Mouse (Mus musculus): ENCODE measurements around the gene Tex22.

The Tex22 gene

DNA sequence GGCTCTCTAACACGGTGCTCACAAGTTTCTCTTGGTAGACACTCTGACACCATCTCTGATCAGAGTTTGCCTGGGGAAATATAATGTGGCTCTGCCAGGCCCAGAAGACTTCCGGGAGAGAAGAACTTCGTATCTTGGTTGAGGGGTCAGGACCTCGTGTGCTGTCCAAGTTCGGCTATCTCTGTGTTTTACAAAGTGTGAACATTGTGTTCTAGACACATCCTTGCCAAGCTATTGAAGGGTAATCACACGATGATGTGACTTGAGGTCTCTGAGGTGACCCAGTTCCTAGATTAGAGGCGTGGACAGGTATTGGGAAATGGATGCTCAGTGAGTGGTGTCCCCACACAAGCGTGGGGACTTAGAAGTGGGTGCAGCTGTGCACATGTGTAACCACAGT, 18.2 kb upstream of the Tex22 start:
- in situ Hi-C loops (cut with MseI, MboI) = no loop called here

GRCm38 (mm10) chr12:113060178-113060577, 14.1 kb upstream of the Tex22 start:
- in situ Hi-C loops (cut with MseI, MboI) = no loop called here

- in situ Hi-C loops (cut with MseI, MboI) = no loop called here
Measured at GRCm38 (mm10) chr12:113061606-113062005, 12.7 kb upstream of the Tex22 start.

DNA sequence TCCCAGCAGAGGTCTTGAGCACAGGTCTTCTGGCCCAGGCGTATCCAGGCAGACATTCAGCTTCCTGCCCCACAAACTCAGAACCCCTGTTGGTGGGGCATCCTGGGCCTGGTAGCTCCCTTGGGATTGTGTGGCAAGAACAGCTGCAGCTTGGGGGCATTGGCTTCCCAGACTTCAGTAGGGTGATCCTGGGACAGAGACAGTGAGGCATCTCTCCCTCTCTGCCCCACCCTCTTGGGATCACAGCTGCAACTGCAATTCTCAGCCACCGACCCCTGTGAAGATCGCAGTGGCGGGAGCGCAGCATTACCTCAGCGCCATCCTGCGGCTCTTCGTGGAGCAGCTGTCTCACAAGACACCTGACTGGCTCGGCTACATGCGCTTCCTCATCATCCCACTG, 12.1 kb upstream of the Tex22 start:
- in situ Hi-C loops (cut with MseI, MboI) = no loop called here

- in situ Hi-C loops (cut with MseI, MboI) = no loop called here
Measured at GRCm38 (mm10) chr12:113063700-113064099, 10.6 kb upstream of the Tex22 start.

GRCm38 (mm10) chr12:113068002-113068401, 6.3 kb upstream of the Tex22 start:
- in situ Hi-C loops (cut with MseI, MboI) = no loop called here

GRCm38 (mm10) chr12:113069389-113069788, 4.9 kb upstream of the Tex22 start:
- in situ Hi-C loops (cut with MseI, MboI) = no loop called here

DNA sequence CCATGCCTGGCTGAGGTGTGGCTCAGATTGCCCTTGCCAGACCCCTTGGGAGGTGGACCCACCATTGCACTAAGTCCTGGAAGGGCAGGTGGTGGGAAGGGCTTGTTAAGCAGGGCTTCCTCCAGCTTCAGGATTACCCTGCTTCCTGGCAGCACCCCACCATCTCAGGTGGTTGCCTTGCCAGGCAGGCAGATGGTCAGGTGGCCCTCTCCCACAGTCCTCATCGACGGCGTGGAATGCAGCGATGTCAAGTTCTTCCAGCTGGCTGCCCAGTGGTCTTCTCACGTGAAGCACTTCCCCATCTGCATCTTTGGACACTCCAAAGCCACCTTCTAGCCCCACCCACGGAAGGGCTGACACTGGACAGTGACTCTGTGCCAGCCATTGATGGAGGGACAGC, 3.0 kb upstream of the Tex22 start:
- in situ Hi-C loops (cut with MseI, MboI) = no loop called here

DNA sequence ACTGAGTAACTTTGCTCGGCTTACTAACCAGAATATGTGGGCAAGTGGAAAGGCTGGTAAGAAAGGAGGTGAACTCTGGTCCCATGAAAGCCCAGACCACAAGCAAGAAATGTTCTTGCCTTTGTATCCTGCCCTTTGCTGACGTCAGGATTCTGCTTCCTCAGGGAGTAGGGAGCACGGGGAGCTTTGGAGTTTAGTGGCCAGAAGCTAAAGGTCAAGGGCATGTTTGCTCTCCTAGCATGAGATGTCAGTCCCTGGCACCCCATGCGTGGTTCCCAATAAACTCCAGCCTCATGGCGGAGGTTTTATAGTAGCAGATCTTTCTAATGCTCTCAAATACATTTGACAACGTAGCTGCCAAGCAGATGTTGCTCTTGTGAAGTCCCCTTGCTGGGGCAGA, 2.5 kb upstream of the Tex22 start:
- in situ Hi-C loops (cut with MseI, MboI) = no loop called here

DNA sequence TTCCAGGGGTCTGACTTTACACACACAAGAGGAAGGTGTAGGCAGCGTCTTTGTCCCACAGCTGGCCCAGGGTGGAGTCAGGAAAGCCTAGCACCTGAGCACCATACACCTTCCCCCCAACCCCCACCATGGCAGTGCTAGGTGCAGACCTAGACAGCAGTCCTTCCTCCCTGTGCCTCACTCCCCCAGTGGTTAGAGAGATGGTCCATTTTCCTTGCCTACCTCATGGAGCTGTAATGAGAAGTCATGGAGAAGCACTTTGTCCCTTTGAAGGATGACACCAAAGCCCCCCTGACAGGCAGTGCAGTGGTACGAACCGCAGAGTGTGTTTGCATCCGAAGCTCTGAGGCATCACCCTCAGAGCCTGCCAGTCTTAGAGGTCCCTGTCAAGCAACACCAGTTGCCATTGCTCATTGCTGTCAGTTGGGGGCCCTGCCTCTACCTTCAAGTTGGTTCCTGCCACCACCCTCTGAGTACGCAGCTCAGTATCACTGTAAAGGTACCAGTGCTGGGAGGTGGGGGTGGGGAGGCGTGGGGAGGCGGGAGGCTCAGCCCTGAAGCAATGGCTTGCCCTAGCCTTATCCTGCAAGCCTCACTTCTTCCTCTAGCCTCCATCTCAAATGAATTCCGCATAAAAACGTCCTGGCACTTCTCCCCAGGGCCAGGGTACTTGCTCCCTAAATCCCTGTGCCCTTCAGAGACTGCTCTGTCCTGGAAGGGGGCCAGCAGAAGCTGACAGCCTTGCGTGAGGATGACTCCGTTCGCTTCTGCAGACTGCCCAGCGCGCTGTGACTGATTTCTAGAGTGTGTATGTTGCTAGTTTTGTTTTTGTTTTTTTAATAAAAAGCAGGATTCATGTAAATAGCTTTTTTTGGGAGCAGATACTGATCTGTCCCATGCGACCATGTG, 628 bp upstream of the Tex22 start:
- in situ Hi-C loops (cut with MseI, MboI) = no loop called here

- in situ Hi-C loops (cut with MseI, MboI) = no loop called here
Measured at GRCm38 (mm10) chr12:113075063-113075454, 757 bp downstream of the Tex22 start.

DNA sequence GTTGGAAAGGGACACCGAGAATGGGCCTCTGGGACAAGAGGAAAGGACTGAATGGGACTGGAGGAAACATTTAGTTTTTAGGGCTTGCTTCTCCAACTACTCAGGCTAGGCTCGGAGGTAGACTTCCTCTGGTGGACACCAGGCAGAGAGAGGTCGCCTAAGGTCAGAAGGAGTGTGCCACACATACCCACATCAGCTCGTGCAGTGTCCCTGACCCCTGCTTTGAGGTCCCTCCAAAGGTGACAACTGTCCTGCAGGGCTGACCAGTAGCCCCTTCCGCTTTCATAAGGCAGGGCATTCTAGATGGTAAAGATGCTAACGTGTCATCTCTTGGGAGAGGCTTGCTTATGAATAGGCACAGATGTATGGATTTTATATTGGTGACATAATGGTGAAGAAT, 1.2 kb downstream of the Tex22 start:
- in situ Hi-C loops (cut with MseI, MboI) = no loop called here

GRCm38 (mm10) chr12:113087276-113087675, 13.0 kb downstream of the Tex22 start:
- in situ Hi-C loops (cut with MseI, MboI) = no loop called here

DNA sequence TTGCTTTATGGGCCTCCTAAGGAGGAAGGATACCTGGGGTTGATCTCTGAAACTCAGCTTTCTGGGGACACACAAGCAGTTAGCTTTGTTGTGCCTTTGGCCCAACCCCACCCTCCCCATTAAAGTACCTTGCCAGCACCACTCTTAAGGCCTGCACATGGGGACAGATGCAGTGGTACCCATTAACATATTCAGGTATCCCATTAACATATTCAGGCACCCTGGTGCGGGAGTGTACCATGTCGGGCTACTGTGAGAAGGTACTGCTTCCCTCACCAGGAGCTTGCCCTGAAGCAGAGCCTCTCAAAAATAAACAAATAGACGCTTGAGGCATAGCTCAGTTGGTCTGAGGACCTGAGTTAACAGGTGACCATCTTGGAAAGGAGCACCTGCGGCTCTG, 13.7 kb downstream of the Tex22 start:
- in situ Hi-C loops (cut with MseI, MboI) = no loop called here

DNA sequence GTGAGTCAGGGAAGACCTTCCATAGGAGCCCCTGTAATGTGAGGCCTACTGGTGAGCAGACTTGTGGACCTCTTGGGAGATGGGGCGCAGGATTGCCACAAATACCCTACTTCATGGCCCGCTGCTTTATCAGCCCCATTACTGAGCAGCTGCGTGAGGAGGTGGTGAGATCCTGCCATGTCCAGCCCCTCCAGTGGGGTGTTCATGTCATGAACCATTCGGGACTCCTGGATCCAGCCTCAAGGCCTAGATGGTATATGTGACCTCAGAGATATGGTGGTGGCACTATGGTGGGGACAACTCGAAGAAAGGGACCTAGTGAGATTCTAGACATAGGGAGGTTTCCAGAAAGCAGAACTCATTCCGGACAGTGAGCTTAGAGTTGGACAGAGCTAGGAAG, 14.8 kb downstream of the Tex22 start:
- in situ Hi-C loops (cut with MseI, MboI) = no loop called here

GRCm38 (mm10) chr12:113090053-113090452, 15.8 kb downstream of the Tex22 start:
- in situ Hi-C loops (cut with MseI, MboI) = no loop called here

DNA sequence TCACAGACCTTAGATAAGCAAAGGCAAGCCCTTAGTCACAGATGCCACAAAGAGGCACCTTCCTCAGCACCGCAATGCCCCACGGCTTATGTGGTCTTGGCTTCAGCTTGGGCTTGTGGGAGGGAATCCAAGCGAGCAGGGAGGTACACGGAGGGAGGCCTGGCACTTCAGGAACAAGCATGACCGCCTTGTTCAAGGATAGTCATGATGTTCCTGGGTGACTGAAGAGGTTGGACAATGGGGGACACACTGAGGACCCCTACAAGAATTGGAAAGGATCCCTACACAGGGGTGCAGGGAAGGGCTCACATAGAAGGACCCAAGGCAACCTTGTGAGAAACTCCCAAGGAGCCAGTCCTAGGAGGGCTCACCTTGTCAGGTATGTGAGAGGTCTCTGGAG, 22.7 kb downstream of the Tex22 start:
- in situ Hi-C loops (cut with MseI, MboI) = no loop called here

DNA sequence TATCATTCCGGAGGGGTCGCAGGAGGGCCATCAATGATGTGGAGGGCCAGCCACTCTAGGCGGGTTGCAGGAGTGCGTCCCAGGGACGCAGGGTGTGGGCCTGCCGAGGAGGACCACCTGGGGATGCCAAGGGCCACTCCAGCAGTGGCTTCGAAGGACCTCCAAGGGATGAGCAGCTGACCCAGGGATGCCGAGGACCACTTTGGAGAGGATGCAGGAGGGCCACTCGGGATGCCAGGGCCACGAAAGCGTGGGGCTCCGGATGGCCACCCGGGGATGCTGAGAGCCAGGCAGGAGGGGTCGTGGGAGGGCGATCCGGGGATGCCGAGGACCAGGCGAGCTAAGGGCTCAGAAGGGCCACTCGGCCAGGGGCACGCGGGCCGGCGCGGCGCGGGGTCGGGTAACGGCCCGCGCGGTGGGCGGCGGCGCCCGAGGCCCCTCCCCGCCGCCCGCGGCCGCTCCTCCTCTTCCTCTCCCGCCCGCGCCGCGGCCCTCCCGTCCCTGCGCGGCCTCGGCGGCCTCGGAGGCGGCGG, 23.5 kb downstream of the Tex22 start, which contains the start of gene Mta1:
Mta1 (plus strand) TSS at position 530 of the 533 bp plus-strand sequence.
- in situ Hi-C loops (cut with MseI, MboI) = no loop called here

GRCm38 (mm10) chr12:113098530-113099151, 24.3 kb downstream of the Tex22 start:
- in situ Hi-C loops (cut with MseI, MboI) = no loop called here

GRCm38 (mm10) chr12:113099470-113100237, 25.4 kb downstream of the Tex22 start:
- in situ Hi-C loops (cut with MseI, MboI) = no loop called here

DNA sequence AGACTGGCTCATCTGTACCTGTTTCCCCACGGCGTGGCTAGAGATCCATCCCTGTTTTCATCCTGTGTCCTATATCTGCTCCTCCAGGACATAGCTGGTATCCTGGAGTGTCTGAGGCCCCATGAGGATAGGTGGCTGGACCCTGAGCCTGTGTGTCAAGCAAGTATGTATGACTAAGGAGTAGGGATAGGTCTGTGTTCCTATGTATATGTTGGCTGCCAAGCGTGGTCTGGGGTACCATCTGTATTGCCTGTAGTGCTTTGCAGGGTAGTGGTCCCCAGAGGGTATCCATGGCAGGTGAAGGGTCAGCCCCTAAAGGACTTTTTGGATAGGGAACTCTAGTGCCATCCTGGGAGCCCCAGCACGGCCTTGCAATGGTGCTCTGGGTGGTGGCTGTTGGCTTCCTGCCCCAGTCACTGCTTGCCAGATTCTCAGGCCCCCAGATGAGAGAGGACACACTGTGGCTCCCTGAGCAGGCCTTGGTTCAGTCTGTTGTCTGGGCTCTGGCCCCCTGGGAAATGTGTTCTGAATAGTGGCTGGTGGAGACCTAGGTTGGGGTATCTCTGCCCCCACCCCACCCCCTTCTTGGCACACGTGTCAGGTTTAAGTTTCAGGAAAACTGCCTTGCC, 26.3 kb downstream of the Tex22 start:
- in situ Hi-C loops (cut with MseI, MboI) = no loop called here
